Mouse (Mus musculus) cerebellum, adult 11 months (tissue): Measurements from ENCODE around the gene Gja1.

ENCODE experiments used
- DNase-seq: peaks from one replicate; pipeline ENCODE4 v3.0.0; 2022

Gene Gja1

DNA sequence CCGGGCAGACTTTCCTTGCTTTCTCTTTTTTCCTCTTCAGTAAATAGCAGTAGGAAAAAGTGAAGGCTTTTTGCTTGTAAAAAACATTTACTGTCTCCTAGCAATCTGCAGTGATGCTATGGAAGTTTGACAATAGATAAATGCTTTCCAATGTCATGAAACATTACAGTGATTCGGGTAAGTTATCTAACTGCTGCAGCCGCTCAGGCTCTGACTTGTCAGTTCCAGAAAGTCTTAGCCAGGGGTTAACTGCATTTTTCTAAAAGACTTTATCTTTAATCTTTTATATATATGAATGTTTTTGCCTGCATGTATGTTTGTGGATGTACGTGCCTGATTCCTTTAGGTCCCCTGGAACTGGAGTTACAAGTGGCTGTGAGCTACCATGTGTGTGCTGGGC lies 45.4 kb downstream of the Gja1 start:
- DNase-seq: no peak

GRCm38 (mm10) chr10:56425016-56425798 lies 48.1 kb downstream of the Gja1 start:
- no peak for DNase-seq

- DNase-seq: no peak
These were observed 49.2 kb downstream of the Gja1 start for GRCm38 (mm10) chr10:56426369-56426768.

- DNase-seq: no peak
These were observed 50.3 kb downstream of the Gja1 start for GRCm38 (mm10) chr10:56427382-56427781.

GRCm38 (mm10) chr10:56427827-56428226 lies 50.7 kb downstream of the Gja1 start:
- DNase-seq: no peak

DNA sequence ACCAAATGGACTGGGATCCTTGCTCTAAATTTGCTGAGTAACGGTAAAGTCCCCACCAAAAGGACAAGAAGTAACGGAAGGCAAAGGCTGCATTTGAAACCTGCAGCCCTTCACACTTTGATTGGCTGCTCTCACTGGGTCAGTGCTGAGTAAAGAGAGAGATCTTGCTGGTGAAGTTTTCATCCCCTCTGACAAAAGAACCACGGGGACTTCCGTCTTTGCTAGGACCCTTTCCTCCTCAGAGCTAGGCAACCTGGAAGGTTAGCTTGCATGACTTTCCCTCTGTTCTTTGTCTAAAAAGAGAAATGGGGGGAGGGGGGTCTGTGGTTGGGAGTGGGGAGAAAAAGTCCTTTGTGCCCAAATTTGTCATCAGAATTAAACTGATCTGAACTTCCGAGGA lies 51.9 kb downstream of the Gja1 start:
- no peak for DNase-seq

DNA sequence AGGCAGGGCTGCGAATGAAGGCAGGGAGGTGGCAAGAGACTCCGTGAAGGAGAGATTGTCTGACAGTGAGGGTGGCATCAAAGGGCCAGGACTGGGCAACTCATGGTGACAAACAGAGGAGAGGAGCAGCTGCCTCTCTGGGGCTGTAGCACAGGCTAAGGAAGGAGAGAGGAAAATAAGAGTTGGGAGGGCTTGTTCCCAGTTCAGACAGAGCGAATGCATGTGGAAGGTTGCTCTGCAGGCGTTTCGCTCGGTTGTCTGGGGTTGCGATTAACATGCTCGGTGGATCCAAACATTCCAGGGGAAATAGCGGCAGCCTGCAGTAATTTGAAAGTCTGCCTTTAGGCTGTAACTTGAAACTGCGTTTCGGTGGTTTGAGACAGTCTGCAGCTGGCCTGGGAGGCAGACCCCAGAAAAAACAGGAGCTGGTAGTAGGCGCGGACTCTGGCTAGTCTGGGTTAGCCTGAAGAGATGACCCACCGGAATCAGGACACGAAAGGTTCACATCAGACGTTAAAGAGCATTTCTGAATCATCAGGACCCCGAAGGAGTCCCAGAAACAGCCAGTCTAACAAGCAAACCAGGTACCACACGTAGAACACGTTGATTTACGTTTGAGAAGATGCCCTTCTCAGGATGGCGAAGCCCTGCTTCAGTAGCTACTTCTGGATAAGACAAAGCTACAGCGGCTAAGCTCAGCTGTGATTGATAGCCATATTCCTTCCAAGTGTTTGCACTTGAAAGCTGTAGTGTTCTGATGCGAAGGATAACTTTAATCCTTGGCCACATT lies 54.7 kb downstream of the Gja1 start:
- no peak for DNase-seq

DNA sequence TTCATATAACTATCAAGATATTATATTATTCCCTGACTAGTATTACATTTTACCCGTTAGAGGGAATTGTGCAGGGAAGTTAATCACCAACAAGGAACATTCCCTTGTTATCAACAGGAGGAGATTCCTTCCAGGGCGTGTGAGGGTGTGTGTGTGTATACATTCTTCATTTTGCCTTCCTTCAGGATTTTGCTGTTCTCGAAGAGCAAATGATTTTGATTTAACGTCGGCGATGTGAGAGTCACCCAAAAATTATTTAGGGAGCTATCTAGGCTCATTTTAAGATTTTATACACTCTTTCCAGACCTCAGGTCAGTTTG lies 55.2 kb downstream of the Gja1 start:
- DNase-seq: no peak

DNA sequence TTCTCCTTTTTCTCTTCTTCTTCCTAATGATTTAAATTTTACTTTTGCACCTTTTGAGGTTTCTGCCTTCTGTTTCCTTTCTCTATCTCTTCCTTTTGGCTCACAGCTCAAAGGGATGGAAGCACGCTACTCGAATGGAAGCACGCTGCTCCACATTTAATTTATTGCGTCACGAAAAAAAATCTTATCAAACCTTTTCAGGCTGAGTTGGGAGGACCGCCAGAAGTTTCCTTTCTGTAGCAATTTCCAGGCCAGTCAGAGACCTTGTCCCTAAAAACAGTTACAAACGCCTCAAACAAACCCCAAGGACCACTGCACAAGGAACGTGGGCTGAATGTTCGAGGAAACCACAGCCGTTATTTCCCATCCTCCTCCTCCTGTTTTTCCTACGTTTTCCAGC lies 60.2 kb downstream of the Gja1 start:
- no peak for DNase-seq

DNA sequence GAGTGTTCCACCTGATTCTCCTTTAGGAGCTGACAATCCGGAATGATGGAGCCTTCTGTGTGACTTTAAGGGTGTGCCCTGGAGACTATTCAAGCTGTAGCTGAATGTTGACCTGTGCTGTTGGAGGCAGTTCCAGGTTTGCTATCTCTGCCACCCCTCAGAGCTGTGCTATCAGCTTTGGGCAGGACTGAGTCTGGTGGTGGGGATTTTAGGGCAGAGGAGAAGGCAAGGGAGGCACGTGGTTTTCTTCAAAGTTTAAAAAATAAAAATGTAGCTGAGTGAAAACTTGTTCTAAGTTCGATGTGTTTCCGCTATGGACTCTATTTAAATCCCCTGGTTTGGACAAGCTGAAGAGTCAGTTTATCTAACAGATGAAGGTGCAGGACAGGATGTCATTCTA lies 62.5 kb downstream of the Gja1 start:
- no peak for DNase-seq

- no peak for DNase-seq
These were observed 67.3 kb downstream of the Gja1 start for GRCm38 (mm10) chr10:56444457-56444856.

DNA sequence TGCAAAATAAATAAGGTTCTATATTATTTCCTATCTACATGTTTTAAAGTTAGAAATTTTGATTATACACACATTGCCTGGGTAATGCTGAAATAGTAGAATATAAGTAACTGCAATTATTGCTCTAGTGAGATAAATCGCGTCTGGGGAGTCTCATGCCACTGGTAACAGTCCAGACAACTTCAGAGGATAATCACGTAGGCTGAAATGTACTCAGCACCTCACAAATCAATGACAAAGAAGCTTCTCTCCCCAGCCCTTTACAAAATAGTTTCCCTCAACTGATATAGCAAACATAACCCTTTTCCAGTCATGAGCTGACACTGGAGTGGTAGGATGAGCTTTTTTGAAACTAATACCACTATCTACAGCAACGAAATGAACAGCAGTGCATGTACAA lies 71.9 kb downstream of the Gja1 start:
- no peak for DNase-seq
